Mouse (Mus musculus) lung, adult 2 months (tissue): Measurements from ENCODE around the gene Msi2.

Source experiments
- CTCF ChIP-seq: fragments of 200-500 bp; IDR thresholded peaks from 2 replicates; pipeline ENCODE4 v1.5.1; 2011; ENCODE audit warnings: mild to moderate bottlenecking, low read length, control low read depth; ENCODE audit not compliant: insufficient read depth
- POLR2A ChIP-seq: fragments of 200-500 bp; IDR thresholded peaks from 2 replicates; pipeline ENCODE4 v1.6.1; 2011; ENCODE audit warnings: low read depth, mild to moderate bottlenecking, control low read depth, low read length, borderline replicate concordance; ENCODE audit errors: extremely low read depth

GRCm38 (mm10) chr11:88537344-88537743, 181.0 kb downstream of the Msi2 start:
- TF ChIP-seq CTCF, result no peak
- TF ChIP-seq POLR2A, result no peak
